ENCODE assay signal across 10 mouse cellular contexts in the genomic region with DNA sequence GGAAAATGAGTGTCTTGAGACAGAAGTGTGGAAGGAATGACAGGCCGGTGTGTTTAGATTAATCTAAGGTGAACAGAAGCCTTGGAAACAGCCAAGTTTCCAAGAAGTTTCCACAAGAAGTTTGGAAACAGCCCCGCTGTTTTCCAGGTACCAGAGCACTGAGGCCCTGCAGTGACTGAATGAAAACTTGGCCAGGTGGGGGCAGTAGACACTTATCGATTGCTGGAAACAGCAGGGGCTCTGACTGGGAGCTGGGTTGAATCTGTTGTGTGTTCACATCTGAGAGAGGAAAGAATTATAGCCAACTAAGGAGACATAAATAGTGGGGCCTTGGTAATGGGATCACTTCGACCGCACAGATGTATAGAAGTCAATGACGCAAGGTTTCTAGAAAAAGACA. TPM values are rescaled to one million over a fixed set of nuclear protein-coding genes. Genes with fewer than 3 reads are reported as not detected.
DNase-seq lines count a peak whose midpoint lies in the region; ATAC-seq and TF ChIP-seq lines count a peak whose summit lies in the region.
"Had no signal": no experiment of that assay in that cellular context is flagged by ENCODE, and none has a peak within 500 bp of the region (broad histone marks: within the 10 kb centered on the region; RNA-seq: fewer than 3 reads in every experiment).

No protein-coding gene starts in this region.

- peak; percentile 52 for DNase-seq in forebrain, embryonic 11.5 days (ENCODE audit: low spot score)
- DNase-seq in left cerebral cortex, adult 2 months (ENCODE audit: extremely low spot score in 1 of 2, low spot score in 2 of 2), result peak in 1 of 2 experiments; percentile 31
- no peak for DNase-seq in left cerebral cortex, adult 8-10 months (ENCODE audit: low spot score in 2 of 2)
- DNase-seq in adrenal gland, adult 18-20 months (ENCODE audit: low spot score in 2 of 2), result peak; percentile 40 to 42
- DNase-seq in kidney, postnatal 0 days (ENCODE audit: low spot score), result peak; percentile 25
- DNase-seq in splenic B cell, adult 2 months (ENCODE audit: low read depth, low spot score), result peak; percentile 24

- no peak overlapping the region for H3K27ac ChIP-seq in forebrain, embryonic 11.5 days (ENCODE audit: low read depth, low read length)
- no peak overlapping the region for H3K27ac ChIP-seq in forebrain, embryonic 12.5 days
- H3K27ac ChIP-seq in left cerebral cortex, adult 2 months, result no peak overlapping the region
- no peak overlapping the region for H3K27ac ChIP-seq in kidney, postnatal 0 days
- H3K27ac ChIP-seq: embryonic facial prominence, embryonic 15.5 days; neural tube, embryonic 12.5 days had no signal

- no peak overlapping the region for H3K4me2 ChIP-seq in forebrain, embryonic 11.5 days (ENCODE audit: low read depth, low read length, severe bottlenecking)
- no peak overlapping the region for H3K4me2 ChIP-seq in forebrain, embryonic 12.5 days
- H3K4me2 ChIP-seq in kidney, postnatal 0 days (ENCODE audit: low read length), result no peak overlapping the region
- H3K4me2 ChIP-seq: embryonic facial prominence, embryonic 15.5 days; neural tube, embryonic 12.5 days had no signal

- no peak overlapping the region for H3K4me3 ChIP-seq in forebrain, embryonic 11.5 days (ENCODE audit: low read depth, low read length)
- H3K4me3 ChIP-seq in forebrain, embryonic 12.5 days (replicated peaks), result no peak overlapping the region
- no peak overlapping the region for H3K4me3 ChIP-seq in left cerebral cortex, adult 2 months
- H3K4me3 ChIP-seq in kidney, postnatal 0 days (replicated peaks; ENCODE audit: low read depth, low read length), result no peak overlapping the region
- H3K4me3 ChIP-seq: embryonic facial prominence, embryonic 15.5 days; neural tube, embryonic 12.5 days had no signal

- no peak overlapping the region for H3K9ac ChIP-seq in forebrain, embryonic 11.5 days (ENCODE audit: low read length)
- H3K9ac ChIP-seq in forebrain, embryonic 12.5 days, result no peak overlapping the region
- H3K9ac ChIP-seq in kidney, postnatal 0 days (ENCODE audit: low read depth, low read length), result no peak overlapping the region
- H3K9ac ChIP-seq: embryonic facial prominence, embryonic 15.5 days; neural tube, embryonic 12.5 days had no signal

- H3K36me3 ChIP-seq in forebrain, embryonic 11.5 days (ENCODE audit: control insufficient read depth, insufficient read depth, low read length), result no peaks in the 10 kb centered on the region
- no peaks in the 10 kb centered on the region for H3K36me3 ChIP-seq in forebrain, embryonic 12.5 days (replicated peaks)
- no peaks in the 10 kb centered on the region for H3K36me3 ChIP-seq in kidney, postnatal 0 days (ENCODE audit: insufficient read depth, low read length)
- no peaks in the 10 kb centered on the region for H3K36me3 ChIP-seq in splenic B cell, adult 2 months (ENCODE audit: control insufficient read depth, insufficient read depth, low read length, poor library complexity, severe bottlenecking)
- H3K36me3 ChIP-seq: embryonic facial prominence, embryonic 15.5 days; neural tube, embryonic 12.5 days had no signal

- no peaks in the 10 kb centered on the region for H3K27me3 ChIP-seq in forebrain, embryonic 11.5 days (ENCODE audit: control insufficient read depth, insufficient read depth, low read length)
- no peaks in the 10 kb centered on the region for H3K27me3 ChIP-seq in forebrain, embryonic 12.5 days
- no peaks in the 10 kb centered on the region for H3K27me3 ChIP-seq in kidney, postnatal 0 days (ENCODE audit: insufficient read depth, low read length)
- H3K27me3 ChIP-seq in splenic B cell, adult 2 months (ENCODE audit: control insufficient read depth, insufficient read depth, low read length, poor library complexity, severe bottlenecking), result no peaks in the 10 kb centered on the region
- H3K27me3 ChIP-seq: embryonic facial prominence, embryonic 15.5 days; neural tube, embryonic 12.5 days had no signal

- peak; percentile 48 for TF ChIP-seq CTCF in left cerebral cortex, adult 2 months (IDR thresholded peaks at IDR 0.05)
- peak; percentile 56; the same call in 1 of the 2 replicates for TF ChIP-seq CTCF in kidney, postnatal 0 days (IDR thresholded peaks at IDR 0.05; ENCODE audit: low read depth)

- no peak for ATAC-seq in forebrain, embryonic 11.5 days (replicated peaks; ENCODE audit: low FRiP score)
- ATAC-seq in forebrain, embryonic 12.5 days (ENCODE audit: low FRiP score), result no peak
- ATAC-seq in kidney, postnatal 0 days (replicated peaks; ENCODE audit: low FRiP score, low read depth), result no peak
- ATAC-seq in megakaryocyte, adult 5-6 weeks (ENCODE audit: poor library complexity, severe bottlenecking), result no peak

- no peaks in the 10 kb centered on the region for H3K9me3 ChIP-seq in forebrain, embryonic 11.5 days (ENCODE audit: control insufficient read depth, low read length)
- H3K9me3 ChIP-seq in forebrain, embryonic 12.5 days, result no peaks in the 10 kb centered on the region
- H3K9me3 ChIP-seq in kidney, postnatal 0 days (replicated peaks; ENCODE audit: low read length), result no peaks in the 10 kb centered on the region
- H3K9me3 ChIP-seq: embryonic facial prominence, embryonic 15.5 days; neural tube, embryonic 12.5 days had no signal

- WGBS in forebrain, embryonic 11.5 days, result 53% methylated on average over 6 of the region's 6 CpGs
- WGBS in forebrain, embryonic 12.5 days, result 55% methylated on average over 6 of the region's 6 CpGs
- 46% methylated on average over 6 of the region's 6 CpGs for WGBS in kidney, postnatal 0 days

- intact Hi-C loops in left cerebral cortex, adult 2 months (cut with DNase I), result no loop called here

- H3K4me1 ChIP-seq in forebrain, embryonic 11.5 days (replicated peaks; ENCODE audit: control insufficient read depth, insufficient read depth, low read length), result no peaks in the 10 kb centered on the region
- H3K4me1 ChIP-seq in forebrain, embryonic 12.5 days, result no peaks in the 10 kb centered on the region
- H3K4me1 ChIP-seq in kidney, postnatal 0 days (replicated peaks; ENCODE audit: insufficient read depth, low read length), result no peaks in the 10 kb centered on the region
- H3K4me1 ChIP-seq: embryonic facial prominence, embryonic 15.5 days; neural tube, embryonic 12.5 days had no signal

RNA-seq across cellular contexts. Expression of a gene that starts 13.0 kb away (rescaled TPM):
- polyA plus RNA-seq in forebrain, embryonic 11.5 days (2014; fragmentation: Nextera tagmentation; extraction: Ambion mirVana), result 6.5 and 8.1 TPM in 2 replicates
- 6.2 and 7.0 TPM in 2 replicates for polyA plus RNA-seq in forebrain, embryonic 12.5 days (2016; fragmentation: Nextera tagmentation; extraction: Ambion mirVana)
- total RNA-seq in left cerebral cortex, adult 2 months (2021), result 1 to 10 TPM; 6.0 to 6.3 TPM
- total RNA-seq in left cerebral cortex, adult 8-10 months (2022), result 1 to 10 TPM; 5.1 to 7.4 (median 6.4) TPM
- total RNA-seq in adrenal gland, adult 18-20 months (2021), result 1 to 10 TPM; 5.2 to 6.9 TPM
- polyA plus RNA-seq in kidney, postnatal 0 days (2015; fragmentation: Nextera tagmentation; extraction: Ambion mirVana), result 6.2 and 6.4 TPM in 2 replicates
- 3.1 and 3.4 TPM in 2 replicates for total RNA-seq in megakaryocyte, adult 5-6 weeks (2015)
- 1.1 and 1.7 TPM in 2 replicates for total RNA-seq in megakaryocyte, adult 5-6 weeks (2017)

Comparison
In these comparisons a context has a peak if more than half of its experiments do, and no peak if none do; other contexts are left out.
1. DNase-seq: peak in forebrain, embryonic 11.5 days (single experiment), adrenal gland, adult 18-20 months (2 of 2), kidney, postnatal 0 days (single experiment) and splenic B cell, adult 2 months (single experiment); none in left cerebral cortex, adult 8-10 months (0 of 2).